Mouse (Mus musculus) CH12.LX (cell line): ENCODE measurements around the gene Smarca2. TPM values are rescaled to one million over a fixed set of nuclear protein-coding genes. Genes with fewer than 3 reads are reported as not detected.

Experiments used
- DNase-seq: peaks from one replicate; pipeline ENCODE4 v3.0.0-alpha.2; 2013; ENCODE audit errors: extremely low read depth
- H3K27ac ChIP-seq: 2 replicates; pipeline ENCODE4 v1.5.1; 2012; ENCODE audit warnings: low read depth, mild to moderate bottlenecking, control low read depth, moderate library complexity; ENCODE audit not compliant: insufficient read depth
- H3K27me3 ChIP-seq: replicated peaks from 2 replicates; pipeline ENCODE3; 2012; ENCODE audit warnings: inconsistent platforms
- H3K36me3 ChIP-seq, 2 experiments: replicated peaks in 1 of 2; 2 replicates each; pipeline versions ENCODE3 to v1.6.1; 2012; ENCODE audit warnings: inconsistent platforms in 1 of 2, low read length in 1 of 2, mild to moderate bottlenecking in 1 of 2, mixed read lengths in 1 of 2, moderate library complexity in 1 of 2; ENCODE audit not compliant: control insufficient read depth in 1 of 2, insufficient read depth in 1 of 2
- H3K4me1 ChIP-seq, 2 experiments: 2 replicates each; pipeline ENCODE4 v1.6.1; 2012; ENCODE audit warnings: inconsistent platforms in 1 of 2, moderate library complexity in 1 of 2; ENCODE audit not compliant: insufficient read depth in 2 of 2, control insufficient read depth in 1 of 2
- H3K4me2 ChIP-seq: 2 replicates; pipeline ENCODE4 v1.6.1; 2012; ENCODE audit warnings: low read depth, mild to moderate bottlenecking, control low read depth; ENCODE audit not compliant: poor library complexity, insufficient read depth, severe bottlenecking
- H3K4me3 ChIP-seq, 3 experiments: fragments of 150-350 bp in 1 of 3; sonication (generic) in 1 of 3; replicated peaks in 1 of 3; 2 replicates each; pipeline versions ENCODE3 to v1.5.1; 2011 to 2012; ENCODE audit warnings: low read depth in 2 of 3, low read length in 2 of 3, mild to moderate bottlenecking in 2 of 3, moderate library complexity in 2 of 3, control low read depth in 1 of 3, improper control_type of control experiment in 1 of 3, inconsistent platforms in 1 of 3, mixed read lengths in 1 of 3; ENCODE audit not compliant: poor library complexity in 1 of 3
- H3K79me2 ChIP-seq: replicated peaks from 2 replicates; pipeline ENCODE4 v1.6.1; 2012; ENCODE audit warnings: mild to moderate bottlenecking, moderate library complexity; ENCODE audit not compliant: control insufficient read depth, poor library complexity, insufficient read depth, severe bottlenecking; ENCODE audit errors: extremely low read depth
- H3K9ac ChIP-seq: 2 replicates; pipeline ENCODE4 v1.6.1; 2012; ENCODE audit warnings: low read depth, mild to moderate bottlenecking, control low read depth, moderate library complexity; ENCODE audit not compliant: insufficient read depth
- H3K9me3 ChIP-seq: replicated peaks from 2 replicates; pipeline ENCODE3; 2012; ENCODE audit warnings: low read length, inconsistent platforms, mixed read lengths
- BHLHE40 ChIP-seq: IDR thresholded peaks from 2 replicates; pipeline ENCODE4 v1.6.1; 2011; ENCODE audit warnings: mild to moderate bottlenecking, low read depth, low read length, improper control_type of control experiment
- CHD1 ChIP-seq: IDR thresholded peaks from 2 replicates; pipeline ENCODE4 v1.6.1; 2012; ENCODE audit warnings: low read depth, low read length, improper control_type of control experiment, inconsistent platforms
- CHD2 ChIP-seq: IDR thresholded peaks from 2 replicates; pipeline ENCODE4 v1.6.1; 2011; ENCODE audit warnings: low read length, improper control_type of control experiment
- CTCF ChIP-seq, 2 experiments: IDR thresholded peaks in 1 of 2; conservative IDR thresholded peaks in 1 of 2; 2 replicates each; pipeline ENCODE4 v1.5.1; 2011 to 2012; ENCODE audit warnings: low read depth in 2 of 2, low read length in 2 of 2, improper control_type of control experiment in 1 of 2, inconsistent platforms in 1 of 2, mild to moderate bottlenecking in 1 of 2, moderate library complexity in 1 of 2
- E2F4 ChIP-seq: IDR thresholded peaks from 2 replicates; pipeline ENCODE4 v1.6.1; 2011; ENCODE audit warnings: low read depth, low read length, improper control_type of control experiment; ENCODE audit not compliant: insufficient replicate concordance
- ELF1 ChIP-seq: IDR thresholded peaks from 2 replicates; pipeline ENCODE4 v1.6.1; 2014; ENCODE audit warnings: low read depth, mild to moderate bottlenecking, inconsistent platforms, low read length, improper control_type of control experiment
- EP300 ChIP-seq: IDR thresholded peaks from 2 replicates; pipeline ENCODE4 v1.6.1; 2011; ENCODE audit warnings: low read length, improper control_type of control experiment
- ETS1 ChIP-seq: conservative IDR thresholded peaks from 2 replicates; pipeline ENCODE4 v1.6.1; 2012; ENCODE audit warnings: low read depth, mild to moderate bottlenecking, inconsistent platforms, low read length, improper control_type of control experiment, moderate library complexity
- GABPA ChIP-seq: IDR thresholded peaks from 2 replicates; pipeline ENCODE4 v1.6.1; 2012; ENCODE audit warnings: low read depth, low read length, improper control_type of control experiment, inconsistent platforms; ENCODE audit not compliant: insufficient replicate concordance
- HCFC1 ChIP-seq: IDR thresholded peaks from 2 replicates; pipeline ENCODE4 v1.6.1; 2012; ENCODE audit warnings: low read depth, mild to moderate bottlenecking, inconsistent platforms, low read length, improper control_type of control experiment
- IRF4 ChIP-seq: IDR thresholded peaks from 2 replicates; pipeline ENCODE4 v1.6.1; 2014; ENCODE audit warnings: low read depth, mild to moderate bottlenecking, inconsistent platforms, low read length, improper control_type of control experiment
- JUN ChIP-seq: IDR thresholded peaks from 2 replicates; pipeline ENCODE4 v1.6.1; 2011; ENCODE audit warnings: low read depth, mild to moderate bottlenecking, low read length, improper control_type of control experiment, moderate library complexity; ENCODE audit not compliant: insufficient read depth
- JUND ChIP-seq: conservative IDR thresholded peaks from 2 replicates; pipeline ENCODE4 v1.6.1; 2011; ENCODE audit warnings: low read depth, low read length, improper control_type of control experiment
- KAT2A ChIP-seq: IDR thresholded peaks from 2 replicates; pipeline ENCODE4 v1.6.1; 2012; ENCODE audit warnings: low read length, improper control_type of control experiment, inconsistent platforms; ENCODE audit not compliant: insufficient replicate concordance
- MAFK ChIP-seq: IDR thresholded peaks from 2 replicates; pipeline ENCODE4 v1.6.1; 2011; ENCODE audit warnings: low read length, improper control_type of control experiment; ENCODE audit not compliant: insufficient replicate concordance
- MAX ChIP-seq: IDR thresholded peaks from 2 replicates; pipeline ENCODE4 v1.6.1; 2011; ENCODE audit warnings: low read length, improper control_type of control experiment
- MAZ ChIP-seq: IDR thresholded peaks from 2 replicates; pipeline ENCODE4 v1.6.1; 2012; ENCODE audit warnings: low read depth, mild to moderate bottlenecking, inconsistent platforms, low read length, improper control_type of control experiment, moderate library complexity
- MEF2A ChIP-seq: IDR thresholded peaks from 2 replicates; pipeline ENCODE4 v1.6.1; 2014; ENCODE audit warnings: low read depth, mild to moderate bottlenecking, inconsistent platforms, low read length, improper control_type of control experiment, borderline replicate concordance
- MXI1 ChIP-seq: IDR thresholded peaks from 2 replicates; pipeline ENCODE4 v1.6.1; 2011; ENCODE audit warnings: mild to moderate bottlenecking, low read depth, low read length, improper control_type of control experiment
- MYC ChIP-seq: IDR thresholded peaks from 2 replicates; pipeline ENCODE4 v1.6.1; 2011; ENCODE audit warnings: low read depth, mild to moderate bottlenecking, improper control_type of control experiment, low read length
- NELFE ChIP-seq: IDR thresholded peaks from 2 replicates; pipeline ENCODE4 v1.6.1; 2011; ENCODE audit warnings: low read depth, low read length, improper control_type of control experiment
- NRF1 ChIP-seq: IDR thresholded peaks from 2 replicates; pipeline ENCODE4 v1.6.1; 2014; ENCODE audit warnings: low read depth, mild to moderate bottlenecking, inconsistent platforms, low read length, improper control_type of control experiment, moderate library complexity
- PAX5 ChIP-seq: IDR thresholded peaks from 2 replicates; pipeline ENCODE4 v1.6.1; 2012; ENCODE audit warnings: low read length, inconsistent platforms, mixed read lengths
- POLR2A ChIP-seq: IDR thresholded peaks from 2 replicates; pipeline ENCODE4 v1.6.1; 2011; ENCODE audit warnings: low read depth, mild to moderate bottlenecking, improper control_type of control experiment, low read length
- POLR2AphosphoS2 ChIP-seq: IDR thresholded peaks from 2 replicates; pipeline ENCODE4 v1.6.1; 2011; ENCODE audit warnings: low read depth, low read length, improper control_type of control experiment
- RAD21 ChIP-seq: IDR thresholded peaks from 2 replicates; pipeline ENCODE4 v1.6.1; 2011; ENCODE audit warnings: low read depth, mild to moderate bottlenecking, low read length, improper control_type of control experiment, moderate library complexity
- RCOR1 ChIP-seq: conservative IDR thresholded peaks from 2 replicates; pipeline ENCODE4 v1.6.1; 2012; ENCODE audit warnings: low read depth, mild to moderate bottlenecking, inconsistent platforms, low read length, improper control_type of control experiment
- SIN3A ChIP-seq: IDR thresholded peaks from 2 replicates; pipeline ENCODE4 v1.6.1; 2012; ENCODE audit warnings: low read length, improper control_type of control experiment, inconsistent platforms
- SMC3 ChIP-seq: IDR thresholded peaks from 2 replicates; pipeline ENCODE4 v1.6.1; 2011; ENCODE audit warnings: low read depth, low read length, improper control_type of control experiment
- TBP ChIP-seq: conservative IDR thresholded peaks from 2 replicates; pipeline ENCODE4 v1.6.1; 2011; ENCODE audit warnings: low read depth, low read length, improper control_type of control experiment
- TCF12 ChIP-seq: IDR thresholded peaks from 2 replicates; pipeline ENCODE4 v1.6.1; 2014; ENCODE audit warnings: low read depth, mild to moderate bottlenecking, inconsistent platforms, low read length, improper control_type of control experiment
- UBTF ChIP-seq: IDR thresholded peaks from 2 replicates; pipeline ENCODE4 v1.6.1; 2012; ENCODE audit warnings: low read depth, mild to moderate bottlenecking, inconsistent platforms, low read length, improper control_type of control experiment, moderate library complexity
- USF1 ChIP-seq: IDR thresholded peaks from 2 replicates; pipeline ENCODE4 v1.6.1; 2014; ENCODE audit warnings: low read depth, mild to moderate bottlenecking, inconsistent platforms, low read length, improper control_type of control experiment
- USF2 ChIP-seq: conservative IDR thresholded peaks from 2 replicates; pipeline ENCODE4 v1.6.1; 2011; ENCODE audit warnings: low read depth, low read length, improper control_type of control experiment
- ZC3H11A ChIP-seq: IDR thresholded peaks from 2 replicates; pipeline ENCODE4 v1.6.1; 2012; ENCODE audit warnings: low read depth, mild to moderate bottlenecking, inconsistent platforms, low read length, improper control_type of control experiment
- ZKSCAN1 ChIP-seq: IDR thresholded peaks from 2 replicates; pipeline ENCODE4 v1.6.1; 2012; ENCODE audit warnings: low read depth, inconsistent platforms, low read length, improper control_type of control experiment, borderline replicate concordance
- ZMIZ1 ChIP-seq: IDR thresholded peaks from 2 replicates; pipeline ENCODE4 v1.6.1; 2012; ENCODE audit warnings: low read depth, mild to moderate bottlenecking, inconsistent platforms, low read length, improper control_type of control experiment
- ZNF384 ChIP-seq: IDR thresholded peaks from 2 replicates; pipeline ENCODE4 v1.6.1; 2012; ENCODE audit warnings: low read depth, low read length, improper control_type of control experiment, inconsistent platforms
- dilution Hi-C: fragments of 300-500 bp; cut with MboI; formaldehyde crosslinking; loops from 2 replicates; pipeline ENCODE4 v1.14.3; 2020; ENCODE audit warnings: low sequenced_read_pairs; ENCODE audit not compliant: extremely low pct_unique_long_range_greater_than_20kb, extremely low pct_ligation_motif_present
- in situ Hi-C: fragments of 300-500 bp; cut with MboI; formaldehyde crosslinking; loops from 3 replicates; pipeline ENCODE4 v1.14.3; 2019; ENCODE audit warnings: low sequenced_read_pairs, low pct_ligation_motif_present, low pct_unique_long_range_greater_than_20kb, mixed read lengths
- polyA plus RNA-seq: library from polyadenylated mRNA; unstranded; fragments of >175 nt; gene quantifications from 2 replicates; pipeline ENCODE4 v1.2.1, GENCODE M21; 2012; ENCODE audit warnings: low read depth; ENCODE audit not compliant: insufficient read length
- total RNA-seq, 2 experiments: library from RNA; depleted of rRNA; stranded (reverse); fragments of 300-350 nt in 1 of 2; fragments of >200 nt in 1 of 2; gene quantifications; 2 replicates each; pipeline ENCODE4 v1.2.3; 2012 to 2014

Smarca2 gene
- total RNA-seq (2012; rRNA removed): 17.8 and 21.8 TPM in 2 replicates
- 14.8 and 19.4 TPM in 2 replicates for total RNA-seq (2014; rRNA removed)
- 46.8 and 47.1 TPM in 2 replicates for polyA plus RNA-seq

DNA sequence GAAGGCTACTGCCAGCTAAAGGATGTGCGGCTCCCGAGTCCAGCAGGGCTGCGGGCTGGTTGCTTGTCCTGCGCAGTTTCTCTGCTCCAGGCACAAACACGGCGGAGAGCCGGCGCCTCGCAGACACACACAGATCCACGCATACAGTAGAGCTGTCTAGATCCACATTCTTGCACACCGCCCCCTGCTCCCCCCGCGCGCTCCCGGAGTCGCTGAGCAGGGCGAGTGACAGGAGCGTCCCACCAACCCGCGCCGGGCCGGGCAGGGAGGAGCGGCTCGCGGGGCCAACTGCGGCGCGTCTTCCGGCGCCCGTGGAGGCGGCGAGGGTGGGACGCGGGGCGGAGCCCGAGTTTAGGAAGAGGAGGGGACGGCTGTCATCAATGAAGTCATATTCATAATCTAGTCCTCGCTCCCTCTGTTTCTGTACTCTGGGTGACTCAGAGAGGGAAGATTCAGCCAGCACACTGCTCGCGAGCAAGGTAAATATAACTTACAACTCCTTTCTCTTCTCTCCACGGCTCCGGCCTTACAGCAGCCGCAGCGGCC, at the start of gene Smarca2:
Gene Smarca2, plus strand, starts transcription at position 296 of the 546 bp plus-strand sequence.
- Histone ChIP-seq H3K9me3 (no peaks in the 10 kb centered on the region), H3K9ac (peak within 1 kb of the TSS; percentile 59), H3K4me3 (peak within 1 kb of the TSS; percentile 75 to 92 (median 76)), H3K4me1 (peaks cover 0 to 34% of the 10 kb centered on the region in 2 experiments; a peak in 2 of 4 replicates), H3K27ac (peak within 1 kb of the TSS; percentile 88), H3K79me2 (peaks cover 11% of the 10 kb centered on the region), H3K4me2 (peak within 1 kb of the TSS; percentile 95), H3K27me3 (no peaks in the 10 kb centered on the region), H3K36me3 (no peaks in the 10 kb centered on the region)
- in situ Hi-C loops (loop anchor here (10.0 kb wide), 1 partner anchor 130 kb away; no protein-coding TSS in a partner anchor), dilution Hi-C loops (no loop called here)
- DNase-seq: peak; percentile 91
- TF ChIP-seq RCOR1: 0 out of 2 replicates have a peak, but pooled peaks have one; percentile 34
- TF ChIP-seq MAFK: no peak
- peak; percentile 68 for TF ChIP-seq SIN3A
- TF ChIP-seq USF1: no peak
- TF ChIP-seq ZNF384: no peak
- TF ChIP-seq ZC3H11A: no peak
- no peak for TF ChIP-seq JUND
- no peak for TF ChIP-seq JUN
- no peak; the same call in none of the 2 replicates for TF ChIP-seq NRF1
- TF ChIP-seq POLR2AphosphoS2: no peak; the same call in 1 of the 2 replicates
- peak; percentile 62 for TF ChIP-seq IRF4
- peak; percentile 79 for TF ChIP-seq TCF12
- peak; percentile 80 for TF ChIP-seq MAZ
- no peak for TF ChIP-seq UBTF
- peak; percentile 85 for TF ChIP-seq TBP
- peak; percentile 57; the same call in 1 of the 2 replicates for TF ChIP-seq HCFC1
- peak; percentile 73 for TF ChIP-seq CHD2
- TF ChIP-seq ELF1: peak; percentile 89
- TF ChIP-seq EP300: no peak
- TF ChIP-seq ZKSCAN1: no peak
- 0 out of 2 replicates have a peak, but pooled peaks have one; percentile 45 for TF ChIP-seq KAT2A
- peak; percentile 79 for TF ChIP-seq POLR2A
- TF ChIP-seq MAX: peak; percentile 74
- peak; percentile 94 for TF ChIP-seq ZMIZ1
- no peak for TF ChIP-seq SMC3
- TF ChIP-seq RAD21: no peak
- TF ChIP-seq E2F4: no peak
- TF ChIP-seq PAX5: no peak
- no peak; the same call in 1 of the 2 replicates for TF ChIP-seq CHD1
- no peak for TF ChIP-seq CTCF (conservative IDR thresholded peaks at IDR 0.05 in 1 of 2, IDR thresholded peaks at IDR 0.05 in 1 of 2; ENCODE audit: low read depth in 2 of 2, low read length in 2 of 2)
- TF ChIP-seq MXI1: peak; percentile 87; the same call in 1 of the 2 replicates
- TF ChIP-seq NELFE: peak; percentile 43; the same call in 1 of the 2 replicates
- TF ChIP-seq MEF2A: peak; percentile 38
- TF ChIP-seq ETS1: no peak; the same call in 1 of the 2 replicates
- TF ChIP-seq MYC: no peak
- TF ChIP-seq USF2: no peak
- no peak for TF ChIP-seq GABPA
- 0 out of 2 replicates have a peak, but pooled peaks have one; percentile 22 for TF ChIP-seq BHLHE40
- TF ChIP-seq, all 38 proteins: peak for 17
